Mouse (Mus musculus): Measurements from ENCODE around the gene Gpr162.

- TF ChIP-seq CTCF (IDR thresholded peaks at IDR 0.05) (no peak), EP300 (IDR thresholded peaks at IDR 0.05) (no peak)
Observed at GRCm38 (mm10) chr6:124817563-124817962, 46.2 kb downstream of the Gpr162 start.

Data from lung, postnatal 0 days (tissue).